Mouse (Mus musculus) activated CD4-positive, CD25-positive, alpha-beta regulatory T cell, adult 4 months (primary cell): ENCODE data around the gene Hcls1. TPM values are rescaled to one million over a fixed set of nuclear protein-coding genes. Genes with fewer than 3 reads are reported as not detected.

Source experiments
- ATAC-seq: one replicate; pipeline ENCODE4 v1.8.0; 2017
- polyA plus RNA-seq, 2 experiments: library from polyadenylated mRNA; unstranded; fragments of 100-300 nt; shearing (Covaris generic); gene quantifications; one replicate each; pipeline ENCODE4 v1.2.1; 2017

Hcls1 gene
- polyA plus RNA-seq = 100 to 1,000 TPM; 134 to 224 TPM

- ATAC-seq = peak; percentile 89
These were observed at the start of gene Hcls1 for GRCm38 (mm10) chr16:36934841-36935620. TSS of gene Hcls1 (plus strand) at chr16:36934983.

- no peak for ATAC-seq
These were observed 48.9 kb upstream of the Hcls1 start for GRCm38 (mm10) chr16:36885912-36886311.

GRCm38 (mm10) chr16:36887546-36887945 is 47.2 kb upstream of the Hcls1 start:
- no peak for ATAC-seq

GRCm38 (mm10) chr16:36890559-36890958 is 44.2 kb upstream of the Hcls1 start:
- ATAC-seq = no peak

- no peak for ATAC-seq
These were observed 43.4 kb upstream of the Hcls1 start for GRCm38 (mm10) chr16:36891415-36891814.

GRCm38 (mm10) chr16:36893317-36893716 is 41.5 kb upstream of the Hcls1 start:
- ATAC-seq = no peak

- ATAC-seq = no peak
These were observed 38.1 kb upstream of the Hcls1 start for GRCm38 (mm10) chr16:36896712-36897111.

GRCm38 (mm10) chr16:36903156-36903555 is 31.6 kb upstream of the Hcls1 start:
- no peak for ATAC-seq

GRCm38 (mm10) chr16:36911909-36912308 is 22.9 kb upstream of the Hcls1 start:
- ATAC-seq = no peak

GRCm38 (mm10) chr16:36912311-36912710 is 22.5 kb upstream of the Hcls1 start:
- no peak for ATAC-seq

GRCm38 (mm10) chr16:36914195-36914594 is 20.6 kb upstream of the Hcls1 start:
- no peak for ATAC-seq

GRCm38 (mm10) chr16:36918505-36918904 is 16.3 kb upstream of the Hcls1 start:
- ATAC-seq = no peak

- ATAC-seq = no peak
These were observed 14.4 kb upstream of the Hcls1 start for GRCm38 (mm10) chr16:36920410-36920809.

GRCm38 (mm10) chr16:36921067-36921613 is 13.6 kb upstream of the Hcls1 start:
- ATAC-seq = no peak

- ATAC-seq = peak; percentile 81
These were observed 12.8 kb upstream of the Hcls1 start for GRCm38 (mm10) chr16:36921980-36922379.

- ATAC-seq = no peak
These were observed 10.5 kb upstream of the Hcls1 start for GRCm38 (mm10) chr16:36924312-36924711.

- ATAC-seq = no peak
These were observed 9.4 kb upstream of the Hcls1 start for GRCm38 (mm10) chr16:36925351-36925750.

GRCm38 (mm10) chr16:36925797-36926196 is 9.0 kb upstream of the Hcls1 start:
- ATAC-seq = no peak

- ATAC-seq = no peak
These were observed 8.0 kb upstream of the Hcls1 start for GRCm38 (mm10) chr16:36926514-36927447.

- peak; percentile 74 for ATAC-seq
These were observed 7.2 kb upstream of the Hcls1 start for GRCm38 (mm10) chr16:36927495-36928105.

- no peak for ATAC-seq
These were observed 6.7 kb upstream of the Hcls1 start for GRCm38 (mm10) chr16:36928106-36928500.

GRCm38 (mm10) chr16:36929216-36929615 is 5.6 kb upstream of the Hcls1 start:
- ATAC-seq = no peak
